Mouse (Mus musculus): ENCODE data around the gene Gm3371. TPM values are rescaled to one million over a fixed set of nuclear protein-coding genes. Genes with fewer than 3 reads are reported as not detected.

Gene Gm3371
- not detected for polyA plus RNA-seq (2017; shearing (Covaris generic))

GRCm38 (mm10) chr14:44410588-44410987, at the start of gene Gm3371:
Gene Gm3371, minus strand, starts transcription at chr14:44410688.

DNA sequence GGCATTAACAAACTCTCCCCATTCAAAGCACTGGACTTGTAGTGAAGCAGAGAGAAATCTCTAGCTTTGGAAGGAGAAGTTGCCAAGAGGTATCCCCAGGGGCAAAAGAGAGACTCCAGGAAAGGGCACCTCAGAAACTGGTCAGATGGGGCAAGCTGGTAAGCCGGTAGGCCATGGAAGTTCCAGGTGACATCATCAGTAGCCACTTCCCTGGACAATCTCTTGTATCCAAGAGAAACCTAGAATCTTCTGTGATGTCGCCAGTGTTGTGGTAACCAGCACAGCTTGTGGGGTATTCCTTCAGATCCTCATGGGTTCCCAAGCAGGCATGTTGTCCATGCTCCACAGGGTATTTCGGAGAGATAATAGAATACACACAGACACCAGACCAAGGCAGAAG, 22.8 kb upstream of the Gm3371 start, which contains the start of gene Gm8232:
Gene Gm8232 (plus strand): TSS at position 301 of the 400 bp plus-strand sequence.

DNA sequence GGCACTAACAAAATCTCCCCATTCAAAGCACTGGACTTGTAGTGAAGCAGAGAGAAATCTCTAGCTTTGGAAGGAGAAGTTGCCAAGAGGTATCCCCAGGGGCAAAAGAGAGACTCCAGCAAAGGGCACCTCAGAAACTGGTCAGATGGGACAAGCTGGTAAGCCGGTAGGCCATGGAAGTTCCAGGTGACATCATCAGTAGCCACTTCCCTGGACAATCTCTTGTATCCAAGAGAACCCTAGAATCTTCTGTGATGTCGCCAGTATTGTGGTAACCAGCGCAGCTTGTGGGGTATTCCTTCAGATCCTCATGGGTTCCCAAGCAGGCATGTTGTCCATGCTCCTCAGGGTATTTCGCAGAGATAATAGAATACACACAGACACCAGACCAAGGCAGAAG, 45.4 kb downstream of the Gm3371 start, which contains the start of gene Gm8229:
Gene Gm8229 (plus strand): TSS at position 301 of the 400 bp plus-strand sequence.

Other genes with a start within 250 kb of the Gm3371 start
- not detected for gene Gm8212, start 213.0 kb downstream of the Gm3371 start, polyA plus RNA-seq (2017; shearing (Covaris generic))
- gene 4930503E14Rik, start 197.4 kb downstream of the Gm3371 start, polyA plus RNA-seq (2017; shearing (Covaris generic)): not detected
- gene Gm8220, start 125.1 kb downstream of the Gm3371 start, polyA plus RNA-seq (2017; shearing (Covaris generic)): not detected
- not detected for gene Gm5930, start 72.1 kb downstream of the Gm3371 start, polyA plus RNA-seq (2017; shearing (Covaris generic))
- gene Gm8229, start 45.3 kb downstream of the Gm3371 start, polyA plus RNA-seq (2017; shearing (Covaris generic)): not detected
- not detected for gene Gm8232, start 22.9 kb upstream of the Gm3371 start, polyA plus RNA-seq (2017; shearing (Covaris generic))
- not detected for gene BC061237, start 81.8 kb upstream of the Gm3371 start, polyA plus RNA-seq (2017; shearing (Covaris generic))
- gene Gm17093, start 107.6 kb upstream of the Gm3371 start, polyA plus RNA-seq (2017; shearing (Covaris generic)): not detected
- not detected for gene Gm8247, start 172.5 kb upstream of the Gm3371 start, polyA plus RNA-seq (2017; shearing (Covaris generic))
- not detected for gene Gm5624, start 217.2 kb upstream of the Gm3371 start, polyA plus RNA-seq (2017; shearing (Covaris generic))

All from naive thymus-derived CD4-positive, alpha-beta T cell, adult 5 months (primary cell).